Mouse (Mus musculus) kidney, adult 2 months (tissue): ENCODE measurements around the gene Cbfa2t3.

Source experiments
- CTCF ChIP-seq: fragments of 200-500 bp; conservative IDR thresholded peaks from 2 replicates; pipeline ENCODE4 v1.5.1; 2011; ENCODE audit warnings: low read depth, mild to moderate bottlenecking, control low read depth, low read length, moderate library complexity, mixed read lengths; ENCODE audit not compliant: insufficient read depth, insufficient read length
- POLR2A ChIP-seq: fragments of 200-500 bp; IDR thresholded peaks from one replicate; pipeline ENCODE4 v1.6.1; 2011; ENCODE audit warnings: low read depth, low read length, control low read depth

DNA sequence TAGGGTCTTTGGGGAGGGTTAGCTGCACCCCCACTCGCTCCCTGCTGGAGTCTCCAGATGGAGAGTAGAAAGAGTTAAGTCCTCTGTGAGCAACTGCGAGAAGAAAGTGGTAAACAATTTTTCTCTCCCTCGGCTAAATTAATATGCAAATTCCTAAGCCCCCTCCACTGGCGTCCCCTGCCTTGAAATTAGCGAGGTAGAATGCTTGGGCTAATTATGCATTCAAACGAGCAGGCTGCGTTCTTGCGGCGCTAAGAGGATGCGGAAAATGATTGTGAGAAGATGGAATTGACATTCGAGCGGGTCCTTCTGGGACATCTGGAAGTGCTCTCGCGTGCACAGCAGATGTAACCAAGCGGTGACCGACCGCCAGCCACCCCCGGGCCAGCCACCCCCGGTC, 43.6 kb upstream of the Cbfa2t3 start:
- TF ChIP-seq CTCF: no peak
- TF ChIP-seq POLR2A: no peak
